Mouse (Mus musculus) CH12.LX (cell line): ENCODE measurements around the gene Crabp1.

Experiments used
- CTCF ChIP-seq, 2 experiments: IDR thresholded peaks in 1 of 2; conservative IDR thresholded peaks in 1 of 2; 2 replicates each; pipeline ENCODE4 v1.5.1; 2011 to 2012; ENCODE audit warnings: low read depth in 2 of 2, low read length in 2 of 2, improper control_type of control experiment in 1 of 2, inconsistent platforms in 1 of 2, mild to moderate bottlenecking in 1 of 2, moderate library complexity in 1 of 2
- EP300 ChIP-seq: IDR thresholded peaks from 2 replicates; pipeline ENCODE4 v1.6.1; 2011; ENCODE audit warnings: low read length, improper control_type of control experiment
- NELFE ChIP-seq: IDR thresholded peaks from 2 replicates; pipeline ENCODE4 v1.6.1; 2011; ENCODE audit warnings: low read depth, low read length, improper control_type of control experiment
- NRF1 ChIP-seq: IDR thresholded peaks from 2 replicates; pipeline ENCODE4 v1.6.1; 2014; ENCODE audit warnings: low read depth, mild to moderate bottlenecking, inconsistent platforms, low read length, improper control_type of control experiment, moderate library complexity
- POLR2A ChIP-seq: IDR thresholded peaks from 2 replicates; pipeline ENCODE4 v1.6.1; 2011; ENCODE audit warnings: low read depth, mild to moderate bottlenecking, improper control_type of control experiment, low read length
- POLR2AphosphoS2 ChIP-seq: IDR thresholded peaks from 2 replicates; pipeline ENCODE4 v1.6.1; 2011; ENCODE audit warnings: low read depth, low read length, improper control_type of control experiment
- UBTF ChIP-seq: IDR thresholded peaks from 2 replicates; pipeline ENCODE4 v1.6.1; 2012; ENCODE audit warnings: low read depth, mild to moderate bottlenecking, inconsistent platforms, low read length, improper control_type of control experiment, moderate library complexity
- ZMIZ1 ChIP-seq: IDR thresholded peaks from 2 replicates; pipeline ENCODE4 v1.6.1; 2012; ENCODE audit warnings: low read depth, mild to moderate bottlenecking, inconsistent platforms, low read length, improper control_type of control experiment

DNA sequence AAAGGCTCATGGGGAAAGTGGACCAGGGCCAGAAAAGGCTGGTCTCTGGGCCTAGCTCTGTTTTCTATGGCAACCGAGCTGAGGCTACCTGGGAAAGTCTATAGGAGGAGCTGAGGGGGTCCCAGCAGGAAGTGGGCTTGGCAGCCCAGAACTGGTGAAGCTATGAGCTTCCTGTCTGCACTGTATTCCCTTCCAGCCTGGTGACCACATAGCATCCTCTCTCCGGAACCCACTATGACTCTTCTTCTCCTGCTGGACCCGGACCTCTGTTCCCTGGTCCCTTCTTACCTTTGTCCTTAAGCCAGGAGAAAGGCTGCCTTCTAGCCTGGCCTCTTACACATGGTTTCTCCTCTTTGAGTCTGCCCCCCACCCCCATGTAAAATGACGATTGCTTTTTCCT lies 20.7 kb upstream of the Crabp1 start:
- TF ChIP-seq UBTF: no peak
- no peak for TF ChIP-seq EP300
- TF ChIP-seq CTCF (conservative IDR thresholded peaks at IDR 0.05 in 1 of 2, IDR thresholded peaks at IDR 0.05 in 1 of 2; ENCODE audit: low read depth in 2 of 2, low read length in 2 of 2): no peak
- TF ChIP-seq POLR2A: no peak
- no peak for TF ChIP-seq NRF1
- no peak for TF ChIP-seq NELFE
- TF ChIP-seq ZMIZ1: no peak
- no peak for TF ChIP-seq POLR2AphosphoS2
